Mouse (Mus musculus): ENCODE measurements around the gene Vash1.

DNA sequence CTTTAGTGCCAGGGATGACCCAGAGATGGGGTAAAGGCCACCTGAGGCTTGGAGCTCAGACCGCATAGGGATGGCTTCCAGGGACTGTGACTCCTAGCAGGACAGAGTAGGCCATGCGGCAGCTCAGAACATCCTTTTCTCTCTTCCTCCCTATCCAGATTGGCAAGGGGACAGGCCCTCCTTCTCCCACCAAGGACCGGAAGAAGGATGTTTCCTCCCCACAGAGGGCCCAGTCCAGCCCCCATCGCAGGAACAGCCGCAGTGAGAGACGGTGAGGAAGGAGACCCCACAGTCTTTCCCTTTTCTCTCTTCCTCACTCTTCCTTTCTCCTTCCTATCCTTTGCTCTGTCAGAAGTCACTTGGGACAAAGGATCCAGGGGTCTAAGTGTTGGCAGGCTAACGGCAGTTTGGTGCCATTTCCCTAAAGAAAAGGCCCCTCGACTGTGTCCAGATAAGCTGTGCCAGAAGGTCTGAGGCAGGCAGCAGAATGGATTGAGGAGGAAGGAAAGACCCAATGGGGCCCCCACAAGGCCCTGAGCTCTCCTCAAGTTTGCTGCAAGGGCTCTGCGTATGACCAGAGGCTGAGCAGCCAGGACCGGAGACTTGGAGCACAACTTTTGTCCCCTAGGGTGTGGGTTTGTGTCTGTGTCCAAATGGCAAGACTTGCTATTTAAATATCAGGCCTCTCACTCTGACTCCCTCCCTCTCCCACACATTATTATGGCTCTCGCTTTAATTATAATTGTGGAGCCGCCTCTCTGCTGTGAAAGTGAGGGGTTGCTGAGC, 12.4 kb downstream of the Vash1 start:
- TF ChIP-seq POLR2A (IDR thresholded peaks at IDR 0.05; ENCODE audit: low read depth, low read length), result no peak
- no peak for TF ChIP-seq CTCF (IDR thresholded peaks at IDR 0.05; ENCODE audit: borderline replicate concordance, insufficient read depth, low read length)
